In the genomic region with DNA sequence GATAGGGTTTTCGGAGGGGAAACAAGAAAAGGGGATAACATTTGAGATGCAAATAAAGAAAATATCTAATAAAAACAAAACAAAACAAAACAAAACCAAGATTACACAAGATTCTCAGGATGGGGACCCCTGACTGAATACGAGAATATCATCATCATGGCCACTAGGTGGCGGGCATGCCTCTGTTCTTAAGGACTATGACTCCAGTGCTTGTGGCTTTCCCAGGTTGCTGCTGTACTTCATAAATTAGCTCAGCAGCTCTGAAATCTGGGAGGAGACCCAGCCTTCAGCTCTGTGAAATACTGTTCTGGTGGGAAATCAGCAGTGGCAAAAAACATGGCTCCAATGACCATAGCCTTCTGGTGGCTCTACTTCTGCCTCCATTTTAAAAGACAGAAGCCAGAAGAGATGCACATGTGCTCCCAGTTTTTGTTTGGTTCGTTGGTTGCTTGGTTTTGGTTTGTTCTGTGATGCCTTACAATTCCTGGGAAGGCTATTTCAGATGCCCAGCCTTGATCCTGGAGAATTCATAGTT, we compare ENCODE assay signal across 9 mouse cellular contexts. TPM values are rescaled to one million over a fixed set of nuclear protein-coding genes. Genes with fewer than 3 reads are reported as not detected.
DNase-seq lines count a peak whose midpoint lies in the region; ATAC-seq and TF ChIP-seq lines count a peak whose summit lies in the region.
"Had no signal": no experiment of that assay in that cellular context is flagged by ENCODE, and none has a peak within 500 bp of the region (broad histone marks: within the 10 kb centered on the region; RNA-seq: fewer than 3 reads in every experiment).

No protein-coding gene starts in this region.

- intact Hi-C loops in left cerebral cortex, postnatal 4 days (cut with DNase I) = loop anchor here (5.0 kb wide), 3 partner anchors 180 to 1100 kb away; a partner anchor contains a TSS

- H3K9me3 ChIP-seq in midbrain, embryonic 13.5 days = no peaks in the 10 kb centered on the region
- H3K9me3 ChIP-seq: stomach, embryonic 15.5 days had no signal

- H3K9ac ChIP-seq in midbrain, embryonic 13.5 days (replicated peaks) = no peak overlapping the region
- H3K9ac ChIP-seq: stomach, embryonic 15.5 days had no signal

- no peaks in the 10 kb centered on the region for H3K36me3 ChIP-seq in kidney, adult 2 months (ENCODE audit: control insufficient read depth, insufficient read depth, low read length)
- no peaks in the 10 kb centered on the region for H3K36me3 ChIP-seq in midbrain, embryonic 13.5 days
- no peaks in the 10 kb centered on the region for H3K36me3 ChIP-seq in small intestine, adult 2 months (ENCODE audit: control insufficient read depth, insufficient read depth, low read length)
- H3K36me3 ChIP-seq: stomach, embryonic 15.5 days had no signal

- H3K4me3 ChIP-seq in kidney, adult 2 months (ENCODE audit: insufficient read depth, low read depth, low read length) = no peak overlapping the region
- no peak overlapping the region for H3K4me3 ChIP-seq in midbrain, embryonic 13.5 days (replicated peaks)
- no peak overlapping the region for H3K4me3 ChIP-seq in small intestine, adult 2 months (ENCODE audit: low read depth, low read length)
- H3K4me3 ChIP-seq: stomach, embryonic 15.5 days had no signal

- no peak overlapping the region for H3K4me2 ChIP-seq in midbrain, embryonic 13.5 days (replicated peaks)
- H3K4me2 ChIP-seq: stomach, embryonic 15.5 days had no signal

- H3K27ac ChIP-seq in kidney, adult 2 months (ENCODE audit: insufficient read depth, low read depth, low read length) = no peak overlapping the region
- no peak overlapping the region for H3K27ac ChIP-seq in midbrain, embryonic 13.5 days
- H3K27ac ChIP-seq in small intestine, adult 2 months (ENCODE audit: insufficient read depth, low read depth, low read length) = no peak overlapping the region
- H3K27ac ChIP-seq: stomach, embryonic 15.5 days had no signal

- DNase-seq in 3134 (ENCODE audit: extremely low read depth, insufficient read length, low spot score) = peak; percentile 42
- peak; percentile 28 to 49 for DNase-seq in adrenal gland, adult 18-20 months (ENCODE audit: low spot score in 2 of 2)
- DNase-seq in embryo, embryonic 10 days (ENCODE audit: low spot score) = peak; percentile 91
- DNase-seq in gastrocnemius, postnatal 25 days = peak; percentile 34
- peak; percentile 70 for DNase-seq in kidney, adult 2 months
- DNase-seq in left cerebral cortex, postnatal 4 days = peak; percentile 75

- ATAC-seq in midbrain, embryonic 13.5 days = peak; percentile 76

- H3K4me1 ChIP-seq in kidney, adult 2 months (ENCODE audit: control insufficient read depth, insufficient read depth, low read length) = no peaks in the 10 kb centered on the region
- no peaks in the 10 kb centered on the region for H3K4me1 ChIP-seq in midbrain, embryonic 13.5 days (replicated peaks)
- no peaks in the 10 kb centered on the region for H3K4me1 ChIP-seq in small intestine, adult 2 months (ENCODE audit: control insufficient read depth, insufficient read depth, insufficient read length, low read length)
- H3K4me1 ChIP-seq: stomach, embryonic 15.5 days had no signal

- TF ChIP-seq POLR2A in kidney, adult 2 months (IDR thresholded peaks at IDR 0.05; ENCODE audit: low read depth, low read length) = no peak
- no peak for TF ChIP-seq POLR2A in small intestine, adult 2 months (IDR thresholded peaks at IDR 0.05; ENCODE audit: low read depth, low read length)

- no peaks in the 10 kb centered on the region for H3K27me3 ChIP-seq in kidney, adult 2 months (replicated peaks; ENCODE audit: control insufficient read depth, insufficient read depth, low read length)
- no peaks in the 10 kb centered on the region for H3K27me3 ChIP-seq in midbrain, embryonic 13.5 days
- no peaks in the 10 kb centered on the region for H3K27me3 ChIP-seq in small intestine, adult 2 months (ENCODE audit: control insufficient read depth, insufficient read depth, low read length)
- H3K27me3 ChIP-seq: stomach, embryonic 15.5 days had no signal

- 19% methylated on average over 4 of the region's 4 CpGs for WGBS in kidney, adult 2 months
- WGBS in midbrain, embryonic 13.5 days = 18% methylated on average over 4 of the region's 4 CpGs
- WGBS in small intestine, adult 2 months = 13% methylated on average over 4 of the region's 4 CpGs

- peak; percentile 72 for TF ChIP-seq CTCF in kidney, adult 2 months (conservative IDR thresholded peaks at IDR 0.05; ENCODE audit: insufficient read depth, insufficient read length, low read depth, low read length)
- peak; percentile 53; the same call in 1 of the 2 replicates for TF ChIP-seq CTCF in small intestine, adult 2 months (IDR thresholded peaks at IDR 0.05; ENCODE audit: extremely low read depth, insufficient read length, insufficient replicate concordance, low read depth, low read length)

RNA-seq across cellular contexts. Expression of a gene that starts 4.5 kb away (rescaled TPM):
- not detected for total RNA-seq in adrenal gland, adult 18-20 months (2021)
- total RNA-seq in gastrocnemius, postnatal 25 days (2021) = 1 to 10 TPM; 2.7 to 4.1 TPM
- polyA plus RNA-seq in kidney, adult 2 months (2012; rRNA removed) = 0.11 TPM in 1 of 2 replicates, not detected in the other
- total RNA-seq in left cerebral cortex, postnatal 4 days (2021) = not detected
- not detected in 2 replicates for polyA plus RNA-seq in midbrain, embryonic 13.5 days (2015; fragmentation: Nextera tagmentation; extraction: Ambion mirVana)
- not detected in 2 replicates for polyA plus RNA-seq in small intestine, adult 2 months (2012; rRNA removed)
- polyA plus RNA-seq: stomach, embryonic 15.5 days had no signal

RNA-seq across cellular contexts. Expression of a gene that starts 51.6 kb away (rescaled TPM):
- total RNA-seq in adrenal gland, adult 18-20 months (2021) = 100 to 1,000 TPM in 1 of 2 experiments, 1 to 10 TPM in 1; 4.3 to 134 TPM
- total RNA-seq in gastrocnemius, postnatal 25 days (2021) = 1 to 10 TPM; 5.4 to 7.8 TPM
- 6.9 and 7.7 TPM in 2 replicates for polyA plus RNA-seq in kidney, adult 2 months (2012; rRNA removed)
- total RNA-seq in left cerebral cortex, postnatal 4 days (2021) = 1 to 10 TPM; 1.7 to 3.9 TPM
- 2.6 and 3.5 TPM in 2 replicates for polyA plus RNA-seq in midbrain, embryonic 13.5 days (2015; fragmentation: Nextera tagmentation; extraction: Ambion mirVana)
- polyA plus RNA-seq in small intestine, adult 2 months (2012; rRNA removed) = 36.8 and 110 TPM in 2 replicates

Comparison
In these comparisons a context has a peak if more than half of its experiments do, and no peak if none do; other contexts are left out.
1. DNase-seq: peak in every context shown above with its lines; median percentile 91 in embryo, embryonic 10 days; 75 in left cerebral cortex, postnatal 4 days; 70 in kidney, adult 2 months; 42 in 3134; 38 in adrenal gland, adult 18-20 months; 34 in gastrocnemius, postnatal 25 days.